Mouse (Mus musculus) stomach, embryonic 15.5 days (tissue): Measurements from ENCODE around the gene Armh4. TPM values are rescaled to one million over a fixed set of nuclear protein-coding genes. Genes with fewer than 3 reads are reported as not detected.
"Not testable (repeated sequence)": the region's sequence is repeated elsewhere in the genome, so short reads cannot be mapped to it uniquely, and the experiment has no call there.

Experiments used
- ATAC-seq: fragments of 200-750 bp; cut with Nextera tagmentation; 2 replicates; pipeline ENCODE4 v1.8.0; 2017; ENCODE audit warnings: low read depth, moderate number of reproducible peaks, moderate TSS enrichment; ENCODE audit not compliant: insufficient read depth, low FRiP score
- H3K27ac ChIP-seq: fragments of 300-500 bp; sonication (generic); 2 replicates; pipeline ENCODE4 v1.5.1; 2015; ENCODE audit warnings: mild to moderate bottlenecking, inconsistent platforms
- H3K27me3 ChIP-seq: fragments of 300-500 bp; sonication (generic); replicated peaks from 2 replicates; pipeline ENCODE4 v1.6.1; 2015; ENCODE audit warnings: inconsistent platforms
- H3K36me3 ChIP-seq: fragments of 300-500 bp; sonication (generic); 2 replicates; pipeline ENCODE4 v1.6.1; 2015; ENCODE audit warnings: inconsistent platforms
- H3K4me1 ChIP-seq: fragments of 300-500 bp; sonication (generic); 2 replicates; pipeline ENCODE4 v1.6.1; 2015; ENCODE audit warnings: inconsistent platforms
- H3K4me2 ChIP-seq: fragments of 300-500 bp; sonication (generic); 2 replicates; pipeline ENCODE4 v1.6.1; 2015; ENCODE audit warnings: mild to moderate bottlenecking, inconsistent platforms
- H3K4me3 ChIP-seq: fragments of 300-500 bp; sonication (generic); replicated peaks from 2 replicates; pipeline ENCODE4 v1.5.1; 2015; ENCODE audit warnings: inconsistent platforms
- H3K9ac ChIP-seq: fragments of 300-500 bp; sonication (generic); 2 replicates; pipeline ENCODE4 v1.6.1; 2015; ENCODE audit warnings: inconsistent platforms
- H3K9me3 ChIP-seq: fragments of 300-500 bp; sonication (generic); 2 replicates; pipeline ENCODE4 v1.6.1; 2016; ENCODE audit warnings: inconsistent platforms
- WGBS: fragments of 180-500 bp; shearing (Covaris S2); methylation state at CpG from one replicate; pipeline ENCODE4 v1.1.7; 2015; 5-methylcytosine and 5-hydroxymethylcytosine counted together
- polyA plus RNA-seq: library from polyadenylated mRNA; unstranded; fragments of >200 nt; fragmentation: Nextera tagmentation; extraction: Ambion mirVana; gene quantifications from 2 replicates; pipeline ENCODE4 v1.2.1, GENCODE M21; 2015

The Armh4 gene
- 13.8 and 14.4 TPM in 2 replicates for polyA plus RNA-seq

GRCm38 (mm10) chr14:49782715-49783531 lies at the start of gene Armh4:
TSS of gene Armh4 (minus strand) at chr14:49783383.
- H3K4me1 ChIP-seq: no peaks in the 10 kb centered on the region
- no peaks in the 10 kb centered on the region for H3K9me3 ChIP-seq
- peak; percentile 97 for ATAC-seq
- H3K9ac ChIP-seq: peak within 1 kb of the TSS; percentile 45
- H3K27ac ChIP-seq: peak within 1 kb of the TSS; percentile 72
- H3K4me3 ChIP-seq: peak within 1 kb of the TSS; percentile 59
- no peaks in the 10 kb centered on the region for H3K27me3 ChIP-seq
- peak within 1 kb of the TSS; percentile 81 for H3K4me2 ChIP-seq
- WGBS: 2% methylated on average over 24 of the region's 24 CpGs
- H3K36me3 ChIP-seq: no peaks in the 10 kb centered on the region

DNA sequence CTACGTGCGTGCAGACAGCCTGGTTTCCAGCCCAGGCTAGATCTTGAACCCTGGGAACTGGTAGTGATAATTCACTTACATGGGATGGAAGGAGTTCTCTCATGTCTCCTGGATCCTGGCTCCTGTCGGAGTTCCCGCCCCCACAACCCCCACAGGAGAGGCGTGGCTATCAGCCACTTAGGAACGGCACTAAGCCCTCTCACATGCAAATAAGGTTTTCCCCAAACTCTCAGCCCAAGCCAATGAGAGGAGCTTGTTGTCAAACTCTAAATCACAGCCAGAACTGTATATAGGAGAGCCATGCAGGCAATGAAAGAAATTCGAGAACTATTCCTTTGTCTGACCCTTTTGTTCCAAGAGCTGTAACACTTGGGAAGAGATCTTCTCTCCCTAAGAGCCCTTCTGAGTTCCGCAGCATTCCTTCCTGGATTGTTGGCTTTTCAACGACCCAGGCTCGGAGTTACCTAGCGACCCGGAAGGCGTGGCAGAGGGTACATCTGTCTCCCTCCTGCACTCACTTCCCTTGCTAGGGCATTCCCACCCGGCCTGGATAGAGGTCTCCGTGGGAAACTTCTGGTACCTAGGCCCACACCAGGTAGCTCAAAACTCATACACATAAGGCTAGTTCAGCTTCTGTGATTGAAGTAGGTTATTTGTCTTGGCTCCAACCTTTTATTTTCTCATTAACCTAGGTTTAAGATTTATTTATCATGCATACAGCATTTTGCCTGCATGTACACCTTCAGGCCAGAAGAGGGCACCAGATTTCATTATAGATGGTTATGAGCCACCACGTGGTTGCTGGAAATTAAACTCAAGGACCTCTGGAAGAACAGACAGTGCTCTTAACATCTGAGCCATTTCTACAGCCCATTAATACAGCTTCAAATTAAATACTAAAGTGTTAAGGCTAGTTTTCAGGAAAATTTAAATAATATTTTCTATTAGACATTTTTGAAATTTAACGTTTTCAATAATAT lies 46.3 kb upstream of the Armh4 start:
- Histone ChIP-seq H3K27ac (no peak overlapping the region), H3K4me1 (no peaks in the 10 kb centered on the region), H3K4me2 (peak overlapping the region; percentile 45), H3K9me3 (no peaks in the 10 kb centered on the region), H3K36me3 (no peaks in the 10 kb centered on the region), H3K27me3 (no peaks in the 10 kb centered on the region), H3K9ac (no peak overlapping the region), H3K4me3 (no peak overlapping the region)
- 12% methylated on average over 17 of the region's 17 CpGs for WGBS
- ATAC-seq: no peak; the same call in 1 of the 2 replicates

DNA sequence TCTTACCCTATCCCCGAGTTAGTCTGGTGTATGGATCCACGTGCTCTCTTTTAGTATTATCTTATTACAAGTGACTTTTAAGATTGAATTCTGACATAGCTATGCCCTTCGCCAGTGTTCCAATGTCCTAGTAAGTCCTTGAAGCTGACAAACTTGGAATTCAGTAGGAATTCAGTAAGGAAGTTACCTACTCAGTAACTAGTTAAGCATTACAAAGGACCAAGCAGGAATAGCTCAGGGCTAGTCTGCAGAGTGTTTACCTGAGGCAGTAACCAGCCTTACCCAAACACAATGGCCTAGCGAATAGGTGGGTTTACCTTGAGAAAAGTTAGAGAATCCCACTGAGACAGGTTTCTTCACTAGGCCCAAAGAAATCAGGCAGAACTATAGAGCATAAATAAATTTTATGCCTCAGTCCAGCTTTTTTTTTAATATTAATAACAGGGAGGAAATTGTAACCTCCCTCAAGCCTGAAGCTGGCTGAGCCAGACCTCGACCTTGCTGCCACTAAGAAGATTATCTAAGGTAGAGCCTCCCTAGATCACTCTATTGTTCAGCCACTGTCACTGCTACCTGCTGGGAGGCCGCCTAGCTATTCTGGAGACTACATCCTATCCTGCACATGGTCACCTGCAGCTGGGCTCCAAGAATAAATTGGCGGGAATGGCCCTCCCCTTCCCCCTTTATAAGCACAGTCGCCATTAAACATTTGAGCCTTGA lies 36.7 kb upstream of the Armh4 start:
- H3K9ac ChIP-seq, H3K27ac ChIP-seq, H3K4me2 ChIP-seq, H3K27me3 ChIP-seq, H3K36me3 ChIP-seq, H3K4me3 ChIP-seq, H3K4me1 ChIP-seq, ATAC-seq, H3K9me3 ChIP-seq: not testable (repeated sequence)
- WGBS: 74% methylated on average over 8 of the region's 8 CpGs

DNA sequence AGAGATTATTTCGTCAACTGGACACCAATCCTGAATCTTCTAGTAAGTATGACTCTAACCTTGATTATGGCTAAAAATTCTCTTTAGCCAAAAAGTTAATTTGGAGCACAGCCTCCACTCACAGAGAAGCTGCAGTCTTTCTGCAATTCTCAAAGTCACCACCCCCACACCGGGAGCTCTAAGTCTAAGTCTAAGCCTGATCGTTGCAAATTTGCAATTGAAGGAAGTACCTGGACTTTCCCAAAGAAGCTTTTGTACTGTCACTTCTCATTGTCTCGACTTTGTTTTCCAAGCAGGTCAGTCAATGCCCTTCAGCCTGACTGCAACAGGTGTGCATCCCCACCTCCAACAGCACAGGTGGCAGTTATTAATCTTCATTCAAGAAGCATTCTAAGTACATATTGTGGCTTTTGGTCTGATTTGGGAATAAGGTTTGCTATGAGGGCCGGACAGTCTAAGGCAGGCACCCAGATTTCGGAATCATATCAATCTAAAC lies 35.6 kb upstream of the Armh4 start:
- H3K27ac ChIP-seq, H3K4me3 ChIP-seq, H3K36me3 ChIP-seq, H3K9me3 ChIP-seq, H3K27me3 ChIP-seq, H3K4me2 ChIP-seq, H3K4me1 ChIP-seq, ATAC-seq, H3K9ac ChIP-seq: not testable (repeated sequence)
- 83% methylated on average over 6 of the region's 6 CpGs for WGBS

DNA sequence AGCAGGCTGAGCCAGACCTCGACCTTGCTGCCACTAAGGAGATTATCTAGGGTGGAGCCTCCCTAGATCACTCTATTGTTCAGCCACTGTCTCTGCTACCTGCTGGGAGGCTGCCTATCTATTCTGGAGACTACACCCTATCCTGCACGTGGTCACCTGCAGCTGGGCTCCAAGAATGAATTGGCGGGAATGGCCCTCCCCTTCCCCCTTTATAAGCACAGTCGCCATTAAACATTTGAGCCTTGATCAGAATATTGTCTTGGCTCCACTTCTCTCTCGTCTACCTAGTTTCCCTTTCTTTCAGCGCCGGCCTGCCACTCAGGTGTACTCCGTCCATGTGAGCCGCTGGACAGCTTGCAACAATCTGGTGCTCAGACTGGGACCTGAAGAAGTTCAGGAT lies 29.8 kb upstream of the Armh4 start:
- H3K4me3 ChIP-seq, H3K4me1 ChIP-seq, H3K36me3 ChIP-seq, H3K9ac ChIP-seq, ATAC-seq, H3K9me3 ChIP-seq, H3K27me3 ChIP-seq, H3K27ac ChIP-seq, H3K4me2 ChIP-seq: not testable (repeated sequence)
- 80% methylated on average over 9 of the region's 9 CpGs for WGBS

DNA sequence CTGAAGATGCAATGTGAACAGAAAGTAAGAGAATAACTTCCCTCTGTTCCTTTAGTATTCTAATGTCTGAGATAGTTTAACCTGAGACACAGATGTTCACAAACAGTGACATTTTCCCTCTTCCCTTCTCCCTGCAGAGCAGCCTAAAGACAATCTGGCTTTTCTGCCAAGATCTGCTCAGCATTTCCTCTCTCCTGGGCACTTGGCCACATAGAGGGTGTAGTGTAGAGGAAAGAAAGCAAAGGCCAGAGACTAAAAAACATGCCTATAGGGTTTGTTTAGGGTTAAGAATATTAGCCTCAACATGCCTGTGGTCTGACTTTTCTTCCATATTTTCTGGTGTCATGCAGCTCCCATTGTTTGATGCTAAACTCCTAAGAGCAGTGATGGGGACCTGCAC lies 21.9 kb upstream of the Armh4 start:
- not testable (repeated sequence) for H3K27me3 ChIP-seq, H3K27ac ChIP-seq, H3K4me1 ChIP-seq, ATAC-seq, H3K9me3 ChIP-seq, H3K4me3 ChIP-seq, H3K4me2 ChIP-seq, H3K9ac ChIP-seq, H3K36me3 ChIP-seq

DNA sequence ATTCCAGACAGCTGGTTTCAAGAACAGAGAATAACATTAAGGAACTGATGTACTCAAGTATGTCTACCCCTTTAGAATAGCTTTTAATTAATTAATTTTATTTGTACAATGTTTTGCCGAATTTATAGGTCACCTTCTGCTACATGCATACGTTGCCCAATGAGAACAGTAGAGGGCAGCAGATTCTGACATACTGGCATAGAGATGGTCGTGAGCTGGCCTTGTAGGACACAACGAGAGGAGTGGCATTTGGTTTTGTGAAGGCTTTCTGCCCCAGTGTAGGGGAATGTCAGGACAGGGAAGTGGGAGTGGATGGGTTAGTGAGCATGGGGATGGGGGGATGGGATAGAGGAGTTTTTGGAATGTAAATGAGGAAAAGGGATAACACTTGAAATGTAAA lies 18.3 kb upstream of the Armh4 start:
- no peaks in the 10 kb centered on the region for H3K27me3 ChIP-seq
- no peaks in the 10 kb centered on the region for H3K36me3 ChIP-seq
- no peak overlapping the region for H3K4me2 ChIP-seq
- H3K4me3 ChIP-seq: no peak overlapping the region
- WGBS: 13% methylated on average over 4 of the region's 4 CpGs
- no peaks in the 10 kb centered on the region for H3K4me1 ChIP-seq
- no peak for ATAC-seq
- no peak overlapping the region for H3K27ac ChIP-seq
- no peaks in the 10 kb centered on the region for H3K9me3 ChIP-seq
- H3K9ac ChIP-seq: no peak overlapping the region

DNA sequence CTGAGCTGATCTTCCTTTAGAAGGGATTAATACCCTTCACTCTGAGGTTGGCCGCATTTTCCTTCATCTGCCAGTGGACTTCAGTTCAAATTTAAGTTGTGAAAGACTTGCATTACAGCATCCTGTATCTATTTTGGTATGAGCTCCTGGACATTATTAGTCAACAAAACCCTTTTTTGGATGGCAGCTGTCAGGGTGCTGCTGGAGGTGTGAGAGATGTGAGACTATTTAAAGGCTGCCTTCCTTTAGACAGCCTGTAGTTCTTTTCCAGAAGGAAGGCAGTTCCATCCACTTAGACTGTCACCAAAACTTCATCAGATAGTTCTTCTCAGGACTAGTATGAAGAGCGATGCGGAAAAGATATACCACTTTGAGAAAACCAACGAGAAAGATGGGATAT lies 10.8 kb upstream of the Armh4 start:
- Histone ChIP-seq H3K36me3 (no peaks in the 10 kb centered on the region), H3K9ac (no peak overlapping the region), H3K27me3 (no peaks in the 10 kb centered on the region), H3K27ac (no peak overlapping the region), H3K4me3 (no peak overlapping the region), H3K4me1 (no peaks in the 10 kb centered on the region), H3K4me2 (no peak overlapping the region), H3K9me3 (no peaks in the 10 kb centered on the region)
- ATAC-seq: no peak
- WGBS: 85% methylated on average over 4 of the region's 4 CpGs

DNA sequence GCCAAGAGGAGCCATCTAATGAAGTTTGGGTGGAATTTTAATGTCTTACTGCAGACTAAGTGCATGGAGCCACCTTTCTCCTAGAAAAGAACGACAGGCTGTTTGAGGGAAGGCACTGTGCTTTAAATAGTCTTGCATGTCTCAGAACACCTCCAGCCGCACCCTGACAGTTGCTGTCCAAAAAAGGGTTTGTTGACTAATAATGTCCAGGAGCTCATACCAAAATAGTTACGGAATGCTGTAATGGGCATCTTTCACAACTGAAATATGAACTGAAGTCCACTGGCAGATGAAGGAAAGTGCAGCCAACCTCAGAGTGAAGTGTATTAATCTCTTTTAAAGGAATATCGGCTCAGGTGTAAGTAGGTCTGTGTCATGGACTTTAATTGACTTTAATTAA lies 7.4 kb upstream of the Armh4 start:
- H3K27ac ChIP-seq: no peak overlapping the region
- H3K9me3 ChIP-seq: no peaks in the 10 kb centered on the region
- H3K27me3 ChIP-seq: no peaks in the 10 kb centered on the region
- H3K4me2 ChIP-seq: no peak overlapping the region
- ATAC-seq: no peak
- no peak overlapping the region for H3K9ac ChIP-seq
- no peaks in the 10 kb centered on the region for H3K36me3 ChIP-seq
- 51% methylated on average over 4 of the region's 4 CpGs for WGBS
- H3K4me3 ChIP-seq: no peak overlapping the region
- H3K4me1 ChIP-seq: no peaks in the 10 kb centered on the region

- Histone ChIP-seq H3K4me1 (no peaks in the 10 kb centered on the region), H3K27me3 (no peaks in the 10 kb centered on the region), H3K4me3 (no peak overlapping the region), H3K9ac (no peak overlapping the region), H3K4me2 (no peak overlapping the region), H3K36me3 (no peaks in the 10 kb centered on the region), H3K27ac (no peak overlapping the region), H3K9me3 (no peaks in the 10 kb centered on the region)
- 58% methylated on average over 2 of the region's 2 CpGs for WGBS
- ATAC-seq: no peak
Observed at GRCm38 (mm10) chr14:49785793-49786192, 2.6 kb upstream of the Armh4 start.

- Histone ChIP-seq H3K4me2 (peak overlapping the region; percentile 81), H3K36me3 (no peaks in the 10 kb centered on the region), H3K9me3 (no peaks in the 10 kb centered on the region), H3K9ac (no peak overlapping the region), H3K4me1 (no peaks in the 10 kb centered on the region), H3K4me3 (no peak overlapping the region; the same call in 1 of the 2 replicates), H3K27ac (no peak overlapping the region), H3K27me3 (no peaks in the 10 kb centered on the region)
- no peak for ATAC-seq
- WGBS: 70% methylated on average over 4 of the region's 4 CpGs
Observed at GRCm38 (mm10) chr14:49783866-49784265, 683 bp upstream of the Armh4 start.
